Mouse (Mus musculus) brain, embryonic 14.5 days (tissue): ENCODE results near the gene Tbc1d13. TPM values are rescaled to one million over a fixed set of nuclear protein-coding genes. Genes with fewer than 3 reads are reported as not detected.

ENCODE experiments used
- DNase-seq: peaks from one replicate; pipeline ENCODE4 v3.0.0-alpha.2; 2011; ENCODE audit warnings: low read depth
- CTCF ChIP-seq: fragments of 200-500 bp; IDR thresholded peaks from 2 replicates; pipeline ENCODE4 v1.5.1; 2012; ENCODE audit warnings: inconsistent platforms, mild to moderate bottlenecking, moderate library complexity, borderline replicate concordance; ENCODE audit not compliant: insufficient read depth, insufficient read length; ENCODE audit errors: extremely low read depth
- POLR2A ChIP-seq: fragments of 200-500 bp; IDR thresholded peaks from 2 replicates; pipeline ENCODE4 v1.6.1; 2012; ENCODE audit warnings: mild to moderate bottlenecking, inconsistent platforms, borderline replicate concordance; ENCODE audit not compliant: poor library complexity, insufficient read depth, insufficient read length, severe bottlenecking; ENCODE audit errors: extremely low read depth
- polyA plus RNA-seq: library from polyadenylated mRNA; depleted of rRNA; stranded (reverse); fragments of >200 nt; gene quantifications from 2 replicates; pipeline ENCODE4 v1.2.3, GENCODE M21; 2012; rRNA removed

Gene Tbc1d13
- polyA plus RNA-seq, 1 experiment = 84.1 TPM

GRCm38 (mm10) chr2:30185681-30186080 lies 52.1 kb downstream of the Tbc1d13 start:
- no peak for DNase-seq
- TF ChIP-seq POLR2A (no peak), CTCF (no peak)

- TF ChIP-seq CTCF = no peak
- no peak for TF ChIP-seq POLR2A
- no peak for DNase-seq
Measured at GRCm38 (mm10) chr2:30191790-30192580, 58.4 kb downstream of the Tbc1d13 start.

DNA sequence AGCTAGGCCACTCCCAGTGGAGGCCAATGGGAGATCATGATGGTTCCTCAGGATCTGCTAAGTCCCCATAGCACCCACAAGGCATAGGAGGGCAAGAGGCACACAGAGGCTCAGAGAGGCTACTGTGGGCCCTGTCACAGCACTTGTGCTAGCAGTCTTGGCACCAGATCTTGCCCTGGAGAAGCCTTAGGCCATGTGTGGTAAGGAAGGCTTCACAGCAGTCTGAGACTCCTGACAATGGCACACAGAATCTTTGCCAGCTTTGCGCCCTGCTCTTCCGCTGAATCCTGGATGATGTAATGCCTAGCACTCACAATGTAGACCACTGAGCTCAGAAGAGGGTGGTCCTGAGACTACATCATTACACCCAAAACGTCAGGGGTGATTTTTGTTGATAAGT lies 61.1 kb downstream of the Tbc1d13 start:
- TF ChIP-seq CTCF (no peak), POLR2A (no peak)
- peak; percentile 60 for DNase-seq

DNA sequence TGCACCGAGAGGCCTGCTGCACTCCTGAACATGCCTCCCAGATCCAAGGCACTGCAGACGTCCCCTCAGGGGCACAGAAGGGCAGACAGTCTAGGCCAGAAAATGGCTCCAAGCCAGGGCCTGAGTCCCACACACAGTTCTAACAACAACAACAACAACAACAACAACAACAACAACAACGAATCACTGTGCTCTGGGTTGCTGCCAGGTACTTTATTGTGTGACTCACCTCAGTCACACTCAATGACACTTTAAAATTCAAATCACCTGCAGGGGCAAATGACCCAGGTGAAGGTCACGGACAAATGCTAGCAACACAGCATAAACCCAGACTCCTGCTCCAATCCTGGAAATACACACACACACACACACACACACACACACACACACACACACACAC lies 64.5 kb downstream of the Tbc1d13 start:
- no peak for DNase-seq
- no peak for TF ChIP-seq CTCF
- no peak for TF ChIP-seq POLR2A

DNA sequence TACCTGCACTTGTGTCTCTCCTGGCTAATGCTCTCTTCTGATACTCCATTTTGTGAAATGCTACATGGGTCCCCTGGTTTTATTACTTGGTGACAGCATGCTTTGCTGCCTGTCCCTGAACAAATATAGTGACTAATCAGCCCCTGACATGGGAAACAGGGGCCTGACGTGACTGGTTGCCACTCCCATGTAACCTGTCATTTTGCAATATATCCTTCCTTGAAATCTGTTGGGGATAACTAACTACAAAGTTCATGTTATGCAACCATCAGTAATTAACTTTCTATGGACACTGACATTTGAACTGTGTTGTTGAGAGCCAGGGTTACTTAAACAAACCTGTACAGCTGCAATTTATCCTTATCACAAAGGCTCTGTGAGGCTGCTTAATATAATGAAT lies 66.4 kb downstream of the Tbc1d13 start:
- DNase-seq = no peak
- TF ChIP-seq CTCF (no peak), POLR2A (no peak)

GRCm38 (mm10) chr2:30200388-30200925 lies 66.9 kb downstream of the Tbc1d13 start:
- TF ChIP-seq POLR2A (no peak), CTCF (no peak)
- DNase-seq = no peak

Other genes with a start within 250 kb of the Tbc1d13 start
- gene Odf2, start 244.5 kb upstream of the Tbc1d13 start, polyA plus RNA-seq = 72.4 and 100 TPM in 2 replicates
- 51.6 and 58.0 TPM in 2 replicates for gene Gle1, start 198.3 kb upstream of the Tbc1d13 start, polyA plus RNA-seq
- 595 and 622 TPM in 2 replicates for gene Sptan1, start 168.2 kb upstream of the Tbc1d13 start, polyA plus RNA-seq
- gene Wdr34, start 84.9 kb upstream of the Tbc1d13 start, polyA plus RNA-seq = 71.2 and 77.7 TPM in 2 replicates
- gene Set, start 76.4 kb upstream of the Tbc1d13 start, polyA plus RNA-seq = 223 and 340 TPM in 2 replicates
- 3.7 and 7.2 TPM in 2 replicates for gene Pkn3, start 56.1 kb upstream of the Tbc1d13 start, polyA plus RNA-seq
- gene Zdhhc12, start 40.1 kb upstream of the Tbc1d13 start, polyA plus RNA-seq = 33.2 and 45.4 TPM in 2 replicates
- 88.2 and 94.3 TPM in 2 replicates for gene Zer1, start 9.2 kb upstream of the Tbc1d13 start, polyA plus RNA-seq
- 19.1 and 19.2 TPM in 2 replicates for gene Endog, start 37.7 kb downstream of the Tbc1d13 start, polyA plus RNA-seq
- gene Spout1, start 44.7 kb downstream of the Tbc1d13 start, polyA plus RNA-seq = 48.1 and 53.8 TPM in 2 replicates
- gene Kyat1, start 72.1 kb downstream of the Tbc1d13 start, polyA plus RNA-seq = 30.0 and 42.9 TPM in 2 replicates
- gene Lrrc8a, start 104.0 kb downstream of the Tbc1d13 start, polyA plus RNA-seq = 33.4 and 42.4 TPM in 2 replicates
- 14.8 and 23.6 TPM in 2 replicates for gene Gm28035, start 106.8 kb downstream of the Tbc1d13 start, polyA plus RNA-seq
- gene Phyhd1, start 132.5 kb downstream of the Tbc1d13 start, polyA plus RNA-seq = 11.8 and 21.8 TPM in 2 replicates
- not detected in 2 replicates for gene Gm28038, start 147.3 kb downstream of the Tbc1d13 start, polyA plus RNA-seq
- gene Dolk, start 152.6 kb downstream of the Tbc1d13 start, polyA plus RNA-seq = 15.7 TPM in 2 replicates
- 46.3 and 48.7 TPM in 2 replicates for gene Nup188, start 152.7 kb downstream of the Tbc1d13 start, polyA plus RNA-seq
- 304 and 410 TPM in 2 replicates for gene Sh3glb2, start 225.6 kb downstream of the Tbc1d13 start, polyA plus RNA-seq
- gene Miga2, start 230.5 kb downstream of the Tbc1d13 start, polyA plus RNA-seq = 40.4 and 43.8 TPM in 2 replicates